Mouse (Mus musculus) spleen, adult 2 months (tissue): ENCODE measurements around the gene Tbkbp1. TPM values are rescaled to one million over a fixed set of nuclear protein-coding genes. Genes with fewer than 3 reads are reported as not detected.

Source experiments
- DNase-seq, 2 experiments: peaks; one replicate each; pipeline versions ENCODE4 v3.0.0 to v3.0.0-alpha.2; 2012 to 2021; ENCODE audit warnings: low spot score in 2 of 2, low read depth in 1 of 2
- H3K27ac ChIP-seq: fragments of 200-500 bp; 2 replicates; pipeline ENCODE4 v1.5.1; 2012; ENCODE audit warnings: low read length, inconsistent platforms; ENCODE audit not compliant: insufficient read depth
- H3K27me3 ChIP-seq: fragments of 200-500 bp; 2 replicates; pipeline ENCODE4 v1.6.1; 2012; ENCODE audit warnings: mild to moderate bottlenecking, moderate library complexity, low read length, inconsistent platforms; ENCODE audit not compliant: control insufficient read depth, insufficient read depth
- H3K36me3 ChIP-seq: fragments of 200-500 bp; 2 replicates; pipeline ENCODE4 v1.6.1; 2012; ENCODE audit warnings: mild to moderate bottlenecking, low read length, inconsistent platforms; ENCODE audit not compliant: control insufficient read depth, insufficient read depth
- H3K4me1 ChIP-seq: fragments of 200-500 bp; 2 replicates; pipeline ENCODE4 v1.6.1; 2011; ENCODE audit warnings: inconsistent platforms; ENCODE audit not compliant: control insufficient read depth, insufficient read depth, insufficient read length
- H3K4me3 ChIP-seq: fragments of 200-500 bp; 2 replicates; pipeline ENCODE4 v1.5.1; 2011; ENCODE audit warnings: mild to moderate bottlenecking, inconsistent platforms; ENCODE audit not compliant: insufficient read depth, insufficient read length; ENCODE audit errors: extremely low read depth
- CTCF ChIP-seq: fragments of 200-500 bp; IDR thresholded peaks from 2 replicates; pipeline ENCODE4 v1.5.1; 2011; ENCODE audit warnings: mild to moderate bottlenecking, inconsistent platforms; ENCODE audit not compliant: insufficient read depth, insufficient read length, insufficient replicate concordance; ENCODE audit errors: extremely low read depth
- POLR2A ChIP-seq: fragments of 200-500 bp; IDR thresholded peaks from 2 replicates; pipeline ENCODE4 v1.6.1; 2011; ENCODE audit warnings: low read depth, low read length, inconsistent platforms
- whole genome bisulfite sequencing: fragments of 180-500 bp; shearing (Covaris S2); methylation state at CpG from one replicate; pipeline ENCODE4 v1.1.7; 2018; 5-methylcytosine and 5-hydroxymethylcytosine counted together
- polyA plus RNA-seq: library from polyadenylated mRNA; depleted of rRNA; stranded (reverse); fragments of >200 nt; gene quantifications from 2 replicates; pipeline ENCODE4 v1.2.3, GENCODE M21; 2012; rRNA removed

The Tbkbp1 gene
- 16.3 and 20.0 TPM in 2 replicates for polyA plus RNA-seq

DNA sequence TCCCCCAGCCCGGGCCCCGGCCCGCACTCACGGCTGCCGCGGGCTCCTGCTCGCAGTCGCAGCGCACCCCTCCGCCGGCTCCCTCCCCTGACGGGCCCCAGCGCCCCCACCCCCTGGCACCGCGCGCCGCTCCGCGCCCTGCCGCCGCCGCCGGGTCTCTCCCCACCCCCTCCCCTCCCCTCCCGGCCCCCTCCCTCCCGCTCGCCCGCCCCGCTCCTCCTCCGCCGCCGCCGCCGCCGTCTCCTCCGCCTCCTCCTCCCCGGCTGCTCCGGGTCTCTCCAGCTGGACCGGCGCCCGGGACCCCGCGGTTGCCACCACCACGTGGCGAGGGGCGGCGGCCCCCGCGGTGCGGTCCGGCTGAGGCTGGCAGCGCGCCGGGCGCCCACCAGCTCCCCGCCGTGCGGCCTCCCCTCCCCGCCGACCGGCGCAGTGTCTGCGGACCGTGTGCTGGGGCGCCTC lies at the start of gene Tbkbp1:
TSS of gene Tbkbp1 (minus strand) at position 153 of the 459 bp plus-strand sequence.
- Histone ChIP-seq H3K4me3 (peak within 1 kb of the TSS; percentile 53), H3K36me3 (no peaks in the 10 kb centered on the region), H3K27ac (peak within 1 kb of the TSS; percentile 61), H3K4me1 (peaks cover 7% of the 10 kb centered on the region), H3K27me3 (peaks cover 15% of the 10 kb centered on the region)
- no peak for TF ChIP-seq CTCF
- TF ChIP-seq POLR2A, result no peak
- 1% methylated on average over 31 of the region's 64 CpGs for WGBS
- no peak for DNase-seq

GRCm38 (mm10) chr11:97199519-97199918 lies 48.2 kb upstream of the Tbkbp1 start:
- no peak for TF ChIP-seq POLR2A
- no peak for TF ChIP-seq CTCF
- no peak for DNase-seq

GRCm38 (mm10) chr11:97198601-97199000 lies 47.3 kb upstream of the Tbkbp1 start:
- peak; percentile 17 to 54 for DNase-seq
- no peaks in the 10 kb centered on the region for H3K36me3 ChIP-seq
- no peak overlapping the region for H3K4me3 ChIP-seq
- WGBS, result 14% methylated on average over 5 of the region's 5 CpGs
- no peaks in the 10 kb centered on the region for H3K27me3 ChIP-seq
- H3K4me1 ChIP-seq, result no peaks in the 10 kb centered on the region
- TF ChIP-seq POLR2A (no peak), CTCF (peak; percentile 69; the same call in 1 of the 2 replicates)
- no peak overlapping the region for H3K27ac ChIP-seq

More at GRCm38 (mm10) chr11:97199519-97199918, 48.2 kb upstream of the Tbkbp1 start:
- H3K4me3 ChIP-seq, result no peak overlapping the region
- no peak overlapping the region for H3K27ac ChIP-seq
- 82% methylated on average over 6 of the region's 6 CpGs for WGBS
- no peaks in the 10 kb centered on the region for H3K36me3 ChIP-seq
- H3K27me3 ChIP-seq, result no peaks in the 10 kb centered on the region
- no peaks in the 10 kb centered on the region for H3K4me1 ChIP-seq

DNA sequence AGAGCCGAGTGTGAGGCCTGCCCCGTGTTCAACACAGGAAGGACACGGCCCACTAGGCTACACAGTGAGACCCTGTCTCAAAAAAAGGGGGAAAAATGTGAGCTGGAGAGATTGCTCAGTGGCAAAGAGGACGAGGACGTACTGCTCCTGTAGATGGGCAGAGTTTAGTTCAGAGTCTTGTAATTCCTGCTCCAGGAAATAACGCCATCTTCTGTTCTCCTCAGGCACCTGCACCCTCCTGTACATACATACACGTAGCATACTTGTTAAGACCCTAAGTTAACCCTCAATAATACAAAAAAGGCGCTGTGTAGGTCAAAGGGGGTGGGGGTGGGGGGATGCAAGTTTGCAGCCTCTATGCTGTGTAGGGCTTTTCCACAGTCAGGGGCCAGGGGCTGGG lies 45.7 kb upstream of the Tbkbp1 start:
- Histone ChIP-seq H3K4me3 (no peak overlapping the region), H3K4me1 (no peaks in the 10 kb centered on the region), H3K27ac (no peak overlapping the region), H3K36me3 (no peaks in the 10 kb centered on the region), H3K27me3 (no peaks in the 10 kb centered on the region)
- no peak for DNase-seq
- TF ChIP-seq POLR2A, result no peak
- TF ChIP-seq CTCF, result no peak
- 80% methylated on average over 8 of the region's 8 CpGs for WGBS

DNA sequence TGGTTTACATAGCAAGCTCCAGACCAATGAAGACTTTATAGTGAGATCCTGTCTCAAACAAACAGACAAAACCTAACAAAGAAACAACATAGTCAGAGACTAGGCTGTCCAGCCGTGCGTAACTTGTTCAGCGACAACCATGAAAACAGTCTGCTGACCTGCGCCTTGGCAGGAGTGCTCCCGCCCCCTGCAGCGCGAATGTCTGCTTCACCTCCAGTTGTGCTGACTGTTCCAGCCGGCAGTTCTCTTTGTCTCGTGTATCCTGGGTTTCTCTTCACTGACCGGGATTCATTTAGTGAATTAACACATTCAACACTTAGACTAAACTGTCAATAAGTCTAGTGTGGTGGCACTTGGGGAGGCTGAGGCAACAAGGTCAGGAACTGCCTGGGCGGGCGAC lies 45.2 kb upstream of the Tbkbp1 start:
- Histone ChIP-seq H3K27ac (no peak overlapping the region), H3K36me3 (no peaks in the 10 kb centered on the region), H3K27me3 (no peaks in the 10 kb centered on the region), H3K4me3 (no peak overlapping the region), H3K4me1 (no peaks in the 10 kb centered on the region)
- no peak for DNase-seq
- 88% methylated on average over 12 of the region's 12 CpGs for WGBS
- TF ChIP-seq POLR2A (no peak), CTCF (no peak)

DNA sequence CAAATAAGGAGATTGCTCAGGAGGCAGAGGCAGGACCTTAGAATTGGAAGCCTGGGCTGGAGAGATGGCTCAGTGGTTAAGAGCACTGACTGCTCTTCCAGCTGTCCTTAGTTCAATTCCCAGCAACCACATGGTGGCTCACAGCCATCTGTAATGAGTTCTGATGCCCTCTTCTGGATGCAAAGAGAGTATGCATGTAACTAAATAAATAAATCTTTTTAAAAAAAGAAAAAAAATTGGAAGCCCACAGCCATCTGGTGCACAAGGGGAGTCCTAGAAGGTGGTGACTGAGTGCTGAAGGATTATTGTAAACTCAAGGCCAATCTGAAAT lies 41.3 kb upstream of the Tbkbp1 start:
- no peaks in the 10 kb centered on the region for H3K27me3 ChIP-seq
- TF ChIP-seq POLR2A (no peak), CTCF (no peak)
- H3K36me3 ChIP-seq, result no peaks in the 10 kb centered on the region
- H3K4me3 ChIP-seq, result no peak overlapping the region
- DNase-seq, result no peak
- H3K27ac ChIP-seq, result no peak overlapping the region
- H3K4me1 ChIP-seq, result peaks cover 5% of the 10 kb centered on the region; the same call in 1 of the 2 replicates

- peaks cover 5% of the 10 kb centered on the region; the same call in 1 of the 2 replicates for H3K4me1 ChIP-seq
- TF ChIP-seq POLR2A, result no peak
- H3K4me3 ChIP-seq, result no peak overlapping the region
- no peaks in the 10 kb centered on the region for H3K27me3 ChIP-seq
- H3K36me3 ChIP-seq, result no peaks in the 10 kb centered on the region
- DNase-seq, result no peak
- 88% methylated on average over 6 of the region's 6 CpGs for WGBS
- no peak overlapping the region for H3K27ac ChIP-seq
These were observed 40.8 kb upstream of the Tbkbp1 start for GRCm38 (mm10) chr11:97191915-97192620.
